Mouse (Mus musculus) testis, postnatal 14 days (tissue): Measurements from ENCODE around the gene Pgc.
A peak's percentile ranks its signal among the peaks of the same experiment; 100 is the strongest.

Experiments
- DNase-seq: peaks from one replicate; pipeline ENCODE4 v3.0.0; 2021; ENCODE audit warnings: low spot score

Gene Pgc

DNA sequence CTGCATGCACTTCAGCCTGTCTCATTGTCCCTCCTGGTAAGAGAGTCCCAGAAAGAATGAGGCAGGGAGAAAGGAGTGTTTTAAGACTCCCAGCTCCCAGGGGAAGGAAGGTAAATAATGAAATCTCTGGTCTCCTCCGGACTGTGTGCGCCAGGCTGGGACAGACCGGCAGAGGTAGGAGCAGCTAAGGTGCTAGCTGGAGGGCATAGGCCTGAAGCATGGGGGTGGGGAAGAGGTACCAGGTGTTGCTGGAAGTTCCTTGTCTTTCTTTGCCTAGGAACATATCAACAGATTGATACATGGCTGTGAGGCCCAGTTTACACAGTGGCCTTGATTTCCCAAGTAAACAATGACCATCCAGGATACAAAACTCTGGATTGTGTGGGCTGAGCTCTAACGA, 17.7 kb upstream of the Pgc start:
- no peak for DNase-seq

DNA sequence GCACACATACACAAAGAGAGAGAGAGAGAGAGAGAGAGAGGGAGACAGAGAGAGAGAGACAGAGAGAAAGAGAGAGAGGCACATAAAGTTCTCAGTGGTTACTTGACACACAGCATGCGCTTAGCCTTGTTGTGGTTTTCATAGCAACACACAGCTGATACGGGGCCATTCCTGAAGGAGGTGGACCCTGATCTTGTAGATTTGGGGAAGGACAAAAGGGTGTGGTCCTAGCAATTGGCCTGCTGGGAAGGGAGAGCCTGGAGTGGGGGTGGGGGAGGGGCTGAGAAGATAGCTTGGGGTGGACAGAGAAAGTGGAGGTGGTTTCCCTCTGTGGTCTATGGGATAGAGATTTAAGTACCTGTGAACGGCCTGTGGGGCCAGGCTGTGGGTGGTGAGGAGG, 16.6 kb upstream of the Pgc start:
- no peak for DNase-seq

DNA sequence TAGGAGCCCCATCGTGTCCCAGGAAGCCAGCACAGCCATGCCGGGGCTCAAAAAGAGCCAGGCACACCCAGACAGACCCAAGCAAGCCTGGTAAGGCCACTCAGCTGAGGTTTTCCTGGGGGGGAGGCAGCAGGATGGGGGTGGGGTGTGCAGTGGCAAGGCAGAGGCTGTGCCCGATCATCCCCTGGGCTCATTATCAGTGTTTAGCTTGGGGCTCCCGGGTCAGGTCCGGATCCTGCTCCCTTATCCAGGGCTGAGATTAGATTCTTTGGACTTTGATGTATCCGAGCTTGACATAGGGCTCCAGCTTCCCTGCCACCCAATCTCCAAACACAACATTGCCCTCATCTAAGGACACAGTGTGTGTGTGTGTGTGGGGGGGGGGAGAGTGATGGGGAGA, 14.8 kb upstream of the Pgc start:
- DNase-seq, result no peak

DNA sequence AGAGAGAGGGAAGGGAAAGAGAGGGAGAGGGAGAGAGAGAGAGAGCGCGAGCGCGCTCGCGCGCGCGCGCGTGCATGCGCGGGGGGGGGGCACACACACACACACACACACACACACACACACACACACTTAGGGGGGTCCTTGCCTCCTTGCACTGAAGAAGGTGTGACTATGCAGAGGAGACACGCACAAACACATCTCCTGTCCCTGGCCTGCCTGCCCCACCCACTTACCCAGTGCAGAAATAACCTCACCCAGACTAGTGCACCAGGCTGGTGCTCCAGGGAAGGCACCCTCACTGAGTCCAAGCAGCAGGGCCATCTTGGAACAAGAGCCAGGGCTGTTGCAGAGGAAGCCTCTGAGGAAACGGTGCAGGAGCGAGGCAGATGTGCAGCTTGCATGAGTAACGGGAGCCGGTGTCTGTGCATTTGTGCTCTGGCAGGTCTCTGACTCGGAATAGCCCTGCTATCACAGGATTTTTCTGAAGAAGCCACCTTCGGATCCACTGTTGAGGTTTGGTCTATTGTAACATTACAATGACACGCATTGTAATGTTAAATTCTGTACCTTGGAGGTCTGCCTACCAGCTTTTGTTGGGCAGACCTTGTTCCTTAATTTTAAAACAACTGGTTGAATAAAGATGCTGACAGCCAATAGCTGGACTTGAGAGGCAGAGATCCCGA, 13.6 kb upstream of the Pgc start:
- no peak for DNase-seq

DNA sequence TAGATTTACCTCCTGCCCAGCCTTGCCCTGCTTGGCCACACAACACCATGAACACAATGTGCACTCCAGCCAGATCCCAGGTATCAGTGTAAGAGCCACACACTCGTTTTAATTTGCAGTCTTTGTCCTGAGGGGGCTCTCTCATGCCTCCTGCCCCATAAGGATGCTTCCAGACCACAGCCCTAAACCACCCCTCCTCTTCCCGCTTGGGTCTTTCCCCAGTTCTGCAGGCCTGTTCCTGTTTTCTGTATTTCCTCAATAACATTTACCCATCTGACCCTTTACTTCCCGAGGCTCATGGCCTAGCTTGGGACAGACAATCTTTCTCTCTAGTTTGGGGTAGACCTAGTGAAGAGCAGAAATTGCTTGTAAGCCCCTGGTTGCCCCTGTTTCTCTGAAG, 11.6 kb upstream of the Pgc start:
- no peak for DNase-seq

DNA sequence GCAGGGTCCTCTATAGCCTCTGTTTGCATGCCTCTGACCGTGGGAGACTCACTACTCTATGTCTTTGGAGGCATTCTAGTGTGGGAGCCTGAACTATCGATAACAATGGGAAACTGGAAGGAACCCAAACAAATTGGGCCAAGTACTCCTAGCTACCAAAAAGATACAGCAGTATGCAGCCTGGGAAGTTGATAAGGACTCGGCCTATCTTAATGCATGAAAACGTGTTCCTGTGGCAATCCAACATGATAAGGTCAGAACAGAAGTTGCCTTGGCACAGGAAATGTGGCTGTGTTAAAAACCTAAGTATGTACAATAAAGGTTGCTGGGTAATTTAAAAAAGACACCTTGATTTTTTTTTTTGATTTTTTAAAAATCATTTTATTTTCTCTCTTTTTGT, 5.5 kb upstream of the Pgc start:
- peak; percentile 38 for DNase-seq

DNA sequence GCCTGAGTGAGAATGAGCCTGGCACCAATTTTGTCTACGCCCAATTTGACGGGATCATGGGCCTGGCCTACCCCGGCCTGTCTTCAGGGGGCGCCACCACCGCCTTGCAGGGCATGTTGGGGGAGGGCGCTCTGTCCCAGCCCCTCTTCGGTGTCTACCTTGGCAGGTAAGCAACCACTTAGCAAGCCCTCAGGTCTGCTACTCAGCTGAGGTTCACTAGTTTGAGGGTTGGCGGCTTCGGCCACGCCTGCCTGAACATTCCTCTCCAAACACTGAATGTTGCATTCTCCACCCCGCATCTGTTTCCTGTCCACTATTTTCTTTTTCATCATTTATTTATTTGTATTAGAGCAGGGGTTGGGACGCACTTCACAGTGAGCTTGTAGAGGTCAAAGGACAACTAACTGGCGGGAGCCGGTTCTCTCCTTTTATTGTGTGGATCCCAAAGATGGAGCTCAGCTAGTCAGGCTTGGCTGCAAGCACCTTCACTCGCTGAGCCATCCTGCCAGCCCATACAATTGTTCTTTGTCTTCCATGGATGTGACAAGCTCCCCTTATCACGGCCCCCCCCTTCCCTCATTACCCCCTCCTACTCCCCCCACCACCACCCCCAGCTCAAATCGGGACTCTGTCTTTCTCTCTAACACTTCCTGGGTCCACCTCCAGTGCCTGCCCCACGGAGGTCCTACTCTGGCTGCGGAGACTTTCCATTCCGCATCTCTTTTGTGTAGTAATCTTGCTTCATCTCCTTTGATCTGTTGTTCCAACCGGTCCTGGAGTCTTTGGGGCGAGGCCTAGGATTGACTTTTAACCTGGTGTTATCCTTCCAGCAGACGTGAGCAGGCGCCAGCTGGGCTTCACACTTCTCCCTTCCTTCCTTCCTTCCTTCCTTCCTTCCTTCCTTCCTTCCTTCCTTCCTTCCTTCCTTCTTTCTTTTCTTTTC, 4.3 kb downstream of the Pgc start:
- no peak for DNase-seq

DNA sequence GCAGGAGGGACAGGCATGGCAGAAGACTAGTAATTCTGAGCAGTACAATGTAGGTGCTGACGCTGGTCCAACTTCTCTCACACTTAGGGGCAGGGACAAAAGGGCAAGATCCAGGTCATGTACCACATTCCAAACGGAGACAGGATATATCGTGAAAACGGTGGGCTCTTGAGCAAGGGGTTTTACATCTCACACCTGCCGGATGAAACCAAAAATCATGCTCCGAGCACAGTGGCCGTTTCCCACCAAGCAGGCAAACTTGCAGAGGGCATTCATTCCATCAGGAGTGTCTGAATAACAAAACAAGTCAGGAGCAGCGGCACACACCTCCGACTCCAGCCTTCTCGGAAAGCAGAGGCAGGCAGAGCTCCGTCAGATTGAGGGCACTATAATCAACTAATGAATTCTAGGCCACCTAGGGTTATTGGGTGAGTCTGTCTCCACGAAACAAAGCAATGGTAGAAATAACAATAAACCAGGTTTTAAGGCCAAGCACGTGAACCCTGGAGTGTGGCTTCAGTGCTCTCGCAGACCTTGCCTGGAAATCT, 9.0 kb downstream of the Pgc start:
- DNase-seq, result no peak

DNA sequence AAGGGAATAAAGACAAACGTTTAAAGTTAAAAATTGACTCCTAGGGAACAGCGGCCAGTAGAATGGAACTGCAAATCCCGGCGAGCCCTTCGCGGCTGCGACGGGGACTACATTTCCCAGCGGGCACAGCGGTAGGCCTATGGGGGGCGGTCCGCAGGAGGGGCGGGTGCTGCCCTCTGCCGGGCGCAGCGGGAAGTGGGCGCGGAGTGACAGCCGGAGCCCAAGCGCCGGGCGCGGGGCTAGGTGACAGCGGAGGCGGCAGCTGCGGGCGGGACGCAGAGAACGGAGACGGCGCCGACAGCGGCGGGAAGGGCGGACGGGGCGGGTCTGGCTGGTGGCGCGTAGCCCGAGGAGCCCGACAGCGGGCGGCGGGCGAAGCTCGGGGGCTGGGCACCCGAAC, 10.2 kb downstream of the Pgc start, which contains the start of gene Tfeb:
Tfeb (plus strand) TSS at position 175 of the 400 bp plus-strand sequence.
- DNase-seq, result peak; percentile 93

DNA sequence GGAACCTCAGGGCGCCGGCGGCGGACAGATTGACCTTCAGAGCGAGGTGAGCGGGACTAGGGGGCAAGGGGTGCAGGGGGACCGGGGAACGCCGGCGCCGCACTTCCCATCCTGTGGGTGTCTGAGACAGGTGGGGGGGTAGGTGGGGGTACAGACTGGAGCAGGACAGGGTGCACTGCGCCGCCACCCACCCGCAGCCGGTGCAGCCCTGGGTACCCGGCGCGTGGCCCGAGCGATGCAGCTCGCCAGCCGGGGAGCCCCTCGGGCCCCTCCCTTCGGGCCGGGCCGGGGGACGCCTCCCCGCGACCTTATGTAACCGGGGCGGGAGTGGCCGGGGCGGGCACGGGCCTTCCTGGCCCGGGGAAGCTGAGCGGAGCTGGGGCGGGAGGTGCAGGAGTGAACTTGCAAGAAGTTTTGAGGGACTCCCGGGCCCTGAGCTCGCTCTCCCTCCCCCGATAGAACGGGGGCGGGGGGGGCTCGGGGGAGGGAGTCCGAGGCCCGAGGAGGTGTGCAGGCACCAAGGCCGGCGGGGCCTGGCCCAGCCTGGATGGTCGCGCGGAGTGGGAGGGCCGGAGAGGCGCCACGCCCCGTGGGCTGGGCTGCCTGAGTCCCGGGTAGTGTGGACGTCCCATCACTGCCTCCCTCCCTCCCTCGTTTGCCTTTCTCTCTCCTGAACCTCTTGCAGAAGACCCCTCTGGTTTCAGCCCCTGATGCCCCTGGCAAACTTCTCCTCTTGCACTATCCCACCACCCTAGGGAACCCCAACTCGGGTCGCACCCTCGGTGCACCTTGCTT, 10.8 kb downstream of the Pgc start:
- DNase-seq, result peak; percentile 84

DNA sequence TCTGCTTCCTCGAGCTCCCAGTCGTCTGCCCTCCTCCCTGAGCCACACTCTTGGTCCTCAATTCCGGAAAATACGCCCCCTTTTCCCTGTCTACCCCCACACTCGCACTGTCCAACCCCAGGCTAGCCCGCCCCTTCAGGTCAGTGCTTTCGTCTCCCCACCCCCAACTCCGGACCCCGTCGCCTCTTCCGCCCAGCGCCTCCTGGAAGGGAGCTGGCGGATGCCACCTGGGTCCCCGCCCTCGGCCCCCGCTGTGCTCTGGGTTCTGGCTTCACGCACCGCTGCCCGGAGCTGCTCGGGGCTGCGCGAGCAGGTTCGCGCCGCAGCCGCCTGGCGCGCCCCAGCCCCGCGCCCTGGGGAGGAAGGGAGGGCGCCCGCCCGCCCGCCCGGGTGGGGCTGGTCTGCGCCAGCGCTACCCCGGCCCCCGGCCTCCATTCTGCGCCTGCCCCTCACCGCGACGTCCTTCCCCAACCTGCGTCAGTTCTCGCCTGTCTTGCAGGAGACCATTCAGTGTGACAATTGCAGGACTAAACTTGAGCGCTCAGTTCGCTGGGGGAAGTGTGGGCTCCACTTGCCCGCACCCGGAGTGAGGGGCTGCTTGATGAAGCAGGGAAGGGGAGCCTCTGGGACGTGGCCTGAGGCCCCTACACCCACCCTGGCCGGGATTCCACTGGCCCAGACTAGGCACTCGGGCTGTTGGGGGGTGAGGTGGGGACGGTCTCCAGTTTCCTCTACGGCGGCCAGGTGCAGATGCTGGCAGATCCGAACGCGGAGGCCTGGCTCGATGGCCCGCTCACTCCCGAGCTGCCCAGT, 11.6 kb downstream of the Pgc start:
- DNase-seq, result peak; percentile 62

DNA sequence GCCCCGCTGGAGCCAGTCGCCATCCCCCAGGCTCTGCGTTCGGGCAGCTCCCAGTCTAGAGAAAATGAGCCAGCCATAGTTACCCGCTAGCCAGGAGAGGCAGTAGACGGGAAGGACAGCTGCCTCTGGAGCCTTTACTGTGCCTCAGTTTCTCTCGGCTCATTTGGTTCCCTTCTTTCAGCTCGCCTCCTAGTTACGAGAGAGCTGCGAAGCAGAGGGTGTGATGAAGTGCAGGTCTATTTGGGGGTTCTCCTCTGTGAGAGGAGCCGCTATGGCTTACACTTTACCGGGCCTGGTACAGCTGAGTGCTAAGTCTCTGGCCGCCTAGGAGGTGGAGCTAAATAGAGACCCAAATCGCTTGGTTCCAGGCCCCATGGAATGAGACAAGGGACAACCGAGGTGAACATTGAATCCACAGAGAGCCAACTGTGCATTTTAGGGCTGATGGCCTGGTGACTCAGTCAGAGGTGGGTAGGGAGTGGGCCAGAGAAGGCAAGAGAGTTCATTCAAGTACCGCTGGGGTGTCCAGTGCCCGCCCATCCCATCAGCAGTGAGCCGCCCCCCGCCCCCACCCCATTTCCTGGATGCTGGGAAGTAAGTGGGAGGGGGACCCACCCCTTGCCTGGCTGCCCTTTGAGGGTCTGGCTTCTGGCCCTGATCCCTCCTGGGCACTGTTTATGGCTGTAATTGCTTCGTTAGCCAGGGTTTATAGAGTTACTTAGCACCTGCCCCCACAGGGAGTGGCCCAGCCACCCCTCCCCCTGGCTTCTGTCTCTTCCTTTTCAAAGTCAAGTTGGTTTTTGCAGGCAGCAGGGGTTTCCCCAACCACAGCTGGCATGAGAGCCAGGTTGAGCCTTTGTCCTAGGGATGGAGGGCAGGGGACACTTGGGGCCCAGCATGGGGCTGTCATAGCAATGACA, 12.5 kb downstream of the Pgc start:
- no peak for DNase-seq

DNA sequence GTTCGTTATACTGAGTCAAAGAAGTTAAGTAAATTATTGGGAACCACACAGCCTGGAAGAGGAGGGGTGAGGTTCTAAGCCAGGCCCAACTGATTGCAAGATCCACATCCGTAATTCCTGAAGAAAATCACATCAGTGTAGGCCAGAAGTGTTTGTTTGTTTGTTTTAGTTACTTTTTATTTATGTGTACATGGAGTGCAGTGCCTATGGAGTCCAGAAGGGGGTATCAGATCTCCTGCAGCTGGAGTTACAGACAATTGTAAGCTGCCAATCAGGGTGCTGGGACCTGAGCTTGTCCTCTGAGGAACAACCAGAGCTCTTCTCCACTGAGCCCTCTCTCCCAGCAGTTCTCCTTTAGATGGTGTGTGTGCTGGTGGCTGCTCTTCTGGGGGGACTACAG, 13.5 kb downstream of the Pgc start:
- no peak for DNase-seq

DNA sequence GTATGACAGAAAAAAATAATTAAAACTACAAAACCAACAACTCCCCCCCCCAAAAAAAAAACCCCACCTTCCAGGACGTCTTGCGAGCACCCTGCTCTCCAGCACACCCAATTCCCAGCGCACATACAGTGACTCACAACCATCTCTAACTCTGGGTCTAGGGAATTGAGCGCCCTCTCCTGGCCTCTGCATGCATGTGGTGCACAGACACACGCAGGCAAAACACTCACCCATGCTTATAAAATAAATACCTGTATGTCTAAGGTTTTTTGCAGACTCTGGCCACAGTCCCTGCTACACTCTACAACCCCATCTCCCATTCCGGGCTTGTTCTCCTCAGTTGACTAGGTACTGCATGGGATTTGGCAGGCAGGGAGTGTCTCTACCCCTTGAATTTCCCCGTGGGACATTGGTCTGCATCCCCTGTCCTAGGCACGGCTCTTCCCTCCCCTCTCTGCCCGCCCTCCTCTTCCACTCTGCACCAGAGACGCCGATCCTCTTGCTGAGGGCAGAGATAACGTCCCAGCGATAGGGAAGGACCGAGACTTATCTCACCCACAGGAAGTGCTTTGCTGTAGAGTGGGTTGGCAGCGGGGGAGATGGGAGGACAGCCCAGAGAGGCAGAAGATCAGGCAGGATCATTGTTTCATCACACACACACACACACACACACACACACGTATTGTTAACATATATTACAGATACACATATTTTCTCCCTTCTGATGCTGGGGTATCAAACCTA, 16.5 kb downstream of the Pgc start:
- DNase-seq, result no peak

DNA sequence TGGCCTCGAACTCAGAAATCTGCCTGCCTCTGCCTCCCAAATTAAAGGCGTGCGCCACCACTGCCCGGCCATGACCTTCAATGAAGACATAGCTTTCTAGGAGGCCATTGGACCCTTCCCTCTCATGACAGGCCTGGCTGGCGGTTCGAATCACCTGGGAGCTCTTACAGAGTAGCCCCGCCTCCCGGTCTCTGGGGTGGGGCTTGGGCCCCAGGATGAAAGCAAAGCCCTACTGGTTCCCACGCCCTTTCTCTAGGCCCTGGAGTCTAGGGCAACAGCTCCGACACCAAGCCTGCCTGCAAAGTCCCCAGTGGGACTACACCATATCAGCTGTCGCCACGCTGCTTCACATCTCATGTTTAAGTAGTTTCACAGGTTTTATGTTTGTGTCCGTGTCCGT, 17.4 kb downstream of the Pgc start:
- no peak for DNase-seq

DNA sequence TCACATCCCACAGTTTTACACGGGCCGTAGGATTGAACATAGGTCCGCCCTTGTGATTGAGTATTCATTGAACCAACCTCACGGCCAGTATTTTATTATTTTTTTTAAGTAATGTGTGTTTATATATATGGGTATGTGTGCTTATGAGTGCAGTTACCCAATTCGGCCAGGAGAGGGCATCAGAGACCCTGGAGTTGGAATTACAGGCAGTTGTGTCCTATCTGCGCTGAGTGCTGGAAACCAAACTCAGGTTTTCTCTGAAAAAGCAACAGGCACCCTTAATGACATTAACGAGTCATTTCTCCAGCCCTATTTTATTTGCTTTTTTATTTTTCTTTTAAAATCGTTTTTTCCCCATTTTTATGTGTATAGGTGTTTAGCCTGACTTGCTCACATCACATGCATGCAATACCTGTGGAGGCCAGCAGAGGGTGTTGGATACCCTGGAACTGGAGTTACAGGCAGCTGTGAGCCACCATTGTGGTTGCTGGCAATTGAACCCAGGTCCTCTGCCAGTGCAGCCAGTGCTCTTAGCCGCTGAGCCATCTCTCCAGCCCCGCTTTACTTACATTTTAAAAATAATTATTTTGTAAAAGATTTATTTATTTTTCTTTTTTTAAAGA, 18.2 kb downstream of the Pgc start:
- peak; percentile 84 for DNase-seq

DNA sequence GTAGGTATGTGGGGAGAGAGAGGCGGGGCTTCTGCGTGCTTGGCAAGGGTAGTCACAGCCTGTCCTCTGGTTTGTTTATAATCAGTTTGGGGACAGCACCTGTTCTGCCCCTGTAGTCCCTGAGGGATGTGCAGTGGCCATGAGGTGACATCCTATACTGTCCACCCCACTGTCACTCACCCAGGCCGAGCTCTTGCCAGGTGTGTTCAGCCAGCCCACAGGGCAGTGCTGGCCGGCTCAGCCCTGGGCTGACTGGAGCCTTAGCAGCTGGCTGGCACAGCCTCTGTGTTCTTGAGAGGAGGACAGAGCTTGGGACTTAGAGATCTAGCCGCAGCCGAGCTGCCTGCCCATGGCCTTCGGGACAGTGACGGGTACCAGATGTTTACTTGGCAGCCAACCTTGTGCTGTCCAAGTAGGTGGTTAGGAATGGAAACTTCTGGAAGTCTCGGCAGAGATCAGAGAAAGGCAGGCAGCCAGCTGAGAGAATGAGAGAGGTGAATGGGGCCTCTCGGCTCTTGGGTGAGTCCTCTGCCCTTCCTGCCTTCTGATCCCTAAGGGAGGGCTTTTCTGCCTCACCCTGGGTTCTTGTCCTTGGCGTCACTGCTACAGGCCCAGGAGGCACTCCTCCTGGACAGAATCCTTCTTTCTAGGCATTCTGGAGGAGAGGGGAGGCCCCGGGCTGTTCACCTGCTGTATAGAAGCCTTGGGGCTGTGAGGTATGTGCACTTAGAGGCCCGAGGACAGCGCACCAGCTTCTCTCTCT, 22.3 kb downstream of the Pgc start:
- DNase-seq, result peak; percentile 52

DNA sequence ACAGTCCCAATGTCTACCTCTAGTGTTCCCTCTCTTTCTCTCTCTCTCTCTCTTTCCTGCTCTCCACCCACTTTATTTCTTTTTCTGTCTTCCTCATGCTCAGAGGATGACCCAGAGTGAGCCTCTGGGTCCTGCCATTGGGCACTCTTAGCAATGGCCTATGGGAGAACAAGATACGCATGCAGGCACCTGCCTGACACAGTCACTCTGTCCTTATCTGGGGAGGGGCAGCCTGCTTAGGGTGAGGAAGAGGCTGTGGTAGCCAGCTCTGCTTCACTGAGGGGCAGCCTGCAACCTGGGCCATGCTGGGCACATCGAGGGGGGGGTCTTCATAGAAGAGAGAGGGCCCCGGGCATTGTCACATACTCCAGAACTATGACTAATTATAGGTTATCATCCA, 23.0 kb downstream of the Pgc start:
- no peak for DNase-seq
